Mouse (Mus musculus) layer of hippocampus, postnatal 14 days (tissue): ENCODE measurements at regions not wholly inside any gene's neighbourhood (a gene's known extent, or its start where the extent isn't known, plus 50 kb on each side); places are given as distances from the start of the nearest gene placed in this dataset.
"Not testable (repeated sequence)": the region's sequence is repeated elsewhere in the genome, so short reads cannot be mapped to it uniquely, and the experiment has no call there.

ENCODE experiments used
- DNase-seq, 2 experiments: peaks; one replicate each; pipeline ENCODE4 v3.0.0; 2021 to 2022; ENCODE audit warnings: low spot score in 2 of 2, mixed read lengths in 1 of 2

- peak in 1 of 2 experiments; percentile 6 for DNase-seq
Observed at GRCm38 (mm10) chr2:40149186-40149585, 922.9 kb upstream of the Ppp6c start.

GRCm38 (mm10) chr2:40127615-40128014 is 901.4 kb upstream of the Ppp6c start:
- not testable (repeated sequence) for DNase-seq

- no peak for DNase-seq
Observed at GRCm38 (mm10) chr2:40119176-40119575, 892.9 kb upstream of the Ppp6c start.

- no peak for DNase-seq
Observed at GRCm38 (mm10) chr2:40114435-40114834, 888.2 kb upstream of the Ppp6c start.
